Mouse (Mus musculus) T-helper 2 cell (primary cell): ENCODE measurements around the gene Scpep1.

ENCODE experiments used
- in situ Hi-C: fragments of 300-600 bp; cut with MboI, MseI; formaldehyde crosslinking; loops from one replicate; pipeline ENCODE4 v1.15.1; 2025; ENCODE audit warnings: high pct_unique_total_duplicates

Gene Scpep1

DNA sequence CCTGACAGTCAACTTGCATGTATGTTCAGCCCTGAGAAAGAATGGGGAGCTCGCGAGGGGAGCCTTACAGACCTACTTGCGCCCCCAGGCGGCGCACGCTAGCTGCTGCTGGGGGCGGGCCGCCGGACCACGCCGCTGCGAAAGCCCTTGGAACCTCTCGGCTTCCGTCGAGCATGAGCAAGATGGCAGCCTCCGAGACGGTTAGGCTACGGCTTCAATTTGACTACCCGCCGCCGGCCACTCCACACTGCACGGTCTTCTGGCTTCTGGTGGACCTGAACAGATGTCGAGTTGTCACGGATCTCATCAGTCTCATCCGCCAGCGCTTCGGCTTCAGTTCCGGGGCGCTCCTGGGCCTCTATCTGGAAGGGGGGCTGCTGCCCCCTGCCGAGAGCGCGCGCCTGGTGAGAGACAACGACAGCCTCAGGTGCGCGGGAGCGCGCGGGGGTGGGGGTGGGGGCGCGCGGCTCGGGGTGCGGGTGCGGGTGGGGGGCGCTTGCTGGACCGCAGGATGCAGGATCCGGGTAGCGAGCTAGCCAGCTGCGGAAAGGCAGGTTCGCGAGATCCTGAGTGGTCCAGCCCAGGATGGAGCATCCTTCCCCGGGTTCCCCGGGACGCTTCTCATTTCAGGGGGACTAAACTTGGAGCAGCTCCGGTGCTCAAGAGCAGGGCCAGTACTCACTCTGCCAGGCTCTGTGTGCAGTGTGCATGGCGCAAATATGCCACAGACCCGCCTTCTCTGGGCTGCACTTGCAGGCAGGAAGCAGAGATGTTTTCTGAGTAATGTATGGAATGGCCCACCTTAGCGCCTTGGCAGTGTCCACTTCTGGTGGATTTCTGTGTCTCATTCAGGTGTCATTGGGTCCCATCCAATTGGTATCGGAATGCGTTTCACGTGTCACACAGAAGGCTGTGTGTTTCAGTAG, 18.8 kb upstream of the Scpep1 start:
- in situ Hi-C loops = no loop called here

DNA sequence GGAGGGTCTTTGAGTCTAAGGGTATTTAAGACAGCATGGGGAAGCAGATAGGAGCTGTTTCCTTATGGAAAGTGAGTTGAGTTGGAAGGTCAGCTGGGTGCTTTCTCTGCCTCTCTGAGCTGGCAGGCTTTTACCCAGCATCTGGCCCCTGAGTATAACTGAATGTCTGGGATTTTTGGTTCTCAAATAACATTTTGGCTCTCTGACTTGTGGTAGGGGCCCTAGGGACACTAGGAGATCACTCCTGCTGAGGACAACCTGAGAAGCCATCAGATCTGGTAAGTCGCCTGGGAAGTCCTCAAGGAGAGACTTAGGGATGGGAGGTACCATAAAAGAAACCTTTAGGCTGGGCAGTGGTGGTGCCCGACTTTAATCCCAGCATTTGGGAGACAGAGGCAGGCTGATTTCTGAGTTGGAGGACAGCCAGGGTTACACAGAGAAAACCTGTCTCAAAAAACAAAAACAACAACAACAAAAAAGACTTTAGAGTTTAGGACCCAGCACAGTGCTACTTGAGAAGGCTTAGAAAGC, 15.0 kb upstream of the Scpep1 start, which contains the start of gene Coil:
Gene Coil, plus strand, starts transcription at position 51 of the 531 bp plus-strand sequence.
- in situ Hi-C loops = no loop called here

DNA sequence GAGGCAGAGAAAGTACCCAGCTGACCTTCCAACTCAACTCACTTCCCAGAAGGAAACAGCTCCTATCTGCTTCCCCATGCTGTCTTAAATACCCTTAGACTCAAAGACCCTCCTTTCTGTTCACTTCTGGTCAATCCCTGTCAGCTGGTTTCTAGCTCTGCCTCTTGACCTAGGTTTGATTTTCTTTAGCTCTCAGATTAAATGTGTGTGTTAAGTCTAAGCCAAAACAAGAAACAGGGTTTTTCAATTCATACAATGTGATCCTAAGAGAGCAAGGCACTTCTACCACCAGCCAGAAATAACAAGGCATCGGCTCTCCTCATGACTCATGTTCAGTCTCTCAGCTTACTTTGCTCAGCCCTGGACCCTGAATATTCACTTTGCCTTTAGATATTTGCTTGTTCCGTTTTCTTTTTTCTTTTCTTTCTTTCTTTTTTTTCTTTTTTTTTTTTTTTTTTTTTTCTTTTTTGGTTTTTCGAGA, 11.7 kb upstream of the Scpep1 start, which contains the start of gene Elobl:
Gene Elobl, minus strand, starts transcription at position 51 of the 481 bp plus-strand sequence.
- in situ Hi-C loops = no loop called here

DNA sequence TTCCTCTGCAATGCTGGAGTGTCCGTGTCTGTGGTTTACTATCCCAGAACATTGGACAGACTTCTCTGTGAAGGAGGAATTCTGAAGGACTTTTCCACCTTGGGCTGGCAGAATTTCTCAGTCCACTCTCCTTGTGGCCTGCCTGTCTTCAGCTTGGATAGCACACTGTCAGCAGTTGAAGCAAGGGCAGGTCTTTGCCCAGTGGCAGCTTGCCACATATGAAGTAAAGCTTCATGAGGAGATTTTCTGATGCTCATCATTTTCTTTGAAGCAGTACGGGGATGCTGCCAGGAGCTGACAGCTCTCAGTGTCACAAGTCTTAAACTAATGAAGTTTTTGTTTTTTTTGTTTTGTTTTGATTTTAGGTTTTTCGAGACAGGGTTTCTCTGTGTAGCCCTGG, 3.6 kb upstream of the Scpep1 start:
- in situ Hi-C loops = no loop called here

DNA sequence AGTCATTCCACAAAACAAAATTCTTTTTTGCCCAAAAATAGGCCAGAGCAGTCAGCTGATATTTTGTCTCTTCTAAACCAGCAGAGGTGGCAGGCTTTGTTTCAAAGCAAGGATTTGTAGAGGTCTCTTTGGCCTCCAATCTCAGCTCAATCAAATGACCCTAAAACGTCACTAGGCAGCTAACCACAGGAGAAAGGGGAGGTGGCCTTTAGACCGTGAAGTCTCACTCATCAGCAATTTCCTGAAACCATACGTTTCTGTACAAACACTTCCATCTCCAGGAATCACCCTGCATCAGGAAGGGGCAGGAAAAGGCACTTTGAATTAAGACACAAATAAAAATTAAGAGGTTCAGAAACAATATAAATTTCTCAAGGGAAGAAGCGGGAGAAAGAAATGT, 462 bp downstream of the Scpep1 start:
- in situ Hi-C loops = no loop called here

DNA sequence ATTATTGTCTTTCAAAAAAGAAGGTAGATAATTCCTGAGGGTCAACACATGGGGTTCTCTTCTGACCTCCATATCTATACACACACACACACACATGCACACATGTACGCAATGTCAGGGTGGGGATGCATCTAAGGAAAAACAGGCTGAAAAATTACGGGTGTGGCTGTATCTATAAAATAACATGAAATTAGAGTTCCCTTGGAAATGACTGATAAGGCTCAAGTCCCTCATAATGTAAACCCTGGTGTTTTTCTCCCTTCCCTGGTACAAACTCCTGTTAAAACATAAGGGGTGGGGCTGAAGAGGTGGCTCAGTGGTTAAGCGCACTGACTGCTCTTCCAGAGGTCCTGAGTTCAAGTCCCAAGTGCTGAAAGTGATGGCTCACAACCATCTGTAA, 1.7 kb downstream of the Scpep1 start:
- in situ Hi-C loops = no loop called here

DNA sequence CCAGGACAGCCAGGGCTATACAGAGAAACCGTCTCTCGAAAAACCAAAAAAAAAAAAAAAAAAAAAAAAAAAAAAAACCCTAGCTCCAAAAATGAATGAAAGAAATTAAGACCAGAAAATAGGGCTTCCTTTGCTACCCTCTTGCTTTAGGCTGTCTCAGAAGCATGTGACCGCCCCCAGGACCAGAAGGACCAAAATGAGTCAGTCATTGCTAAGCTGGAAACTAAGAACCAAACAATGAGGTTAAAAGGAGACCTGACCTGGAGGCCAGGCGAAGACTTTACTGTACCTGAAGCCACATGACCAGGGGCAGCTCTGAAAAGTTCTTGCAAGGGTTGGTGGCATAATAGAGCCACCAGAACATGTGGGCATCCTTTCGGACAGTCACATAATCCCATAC, 3.1 kb downstream of the Scpep1 start:
- in situ Hi-C loops = no loop called here

DNA sequence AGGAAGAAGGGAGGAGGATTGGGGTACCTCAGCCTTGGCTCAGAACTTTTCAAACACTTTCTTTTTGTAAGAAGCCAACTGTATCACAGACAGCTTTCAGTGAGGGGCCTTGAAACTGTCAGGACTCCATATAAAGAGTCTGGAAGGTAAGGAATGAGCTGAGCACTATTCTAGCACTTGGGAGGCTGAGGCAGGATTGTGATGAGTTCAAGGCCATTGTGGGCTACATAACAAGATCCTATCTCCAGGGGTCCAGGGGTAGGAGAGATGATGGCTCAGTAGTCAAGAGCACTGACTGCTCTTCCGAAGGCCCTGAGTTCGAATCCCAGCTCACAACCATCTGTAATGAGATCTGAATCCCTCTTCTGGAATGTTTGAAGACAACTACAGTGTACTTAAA, 3.7 kb downstream of the Scpep1 start:
- in situ Hi-C loops = no loop called here

DNA sequence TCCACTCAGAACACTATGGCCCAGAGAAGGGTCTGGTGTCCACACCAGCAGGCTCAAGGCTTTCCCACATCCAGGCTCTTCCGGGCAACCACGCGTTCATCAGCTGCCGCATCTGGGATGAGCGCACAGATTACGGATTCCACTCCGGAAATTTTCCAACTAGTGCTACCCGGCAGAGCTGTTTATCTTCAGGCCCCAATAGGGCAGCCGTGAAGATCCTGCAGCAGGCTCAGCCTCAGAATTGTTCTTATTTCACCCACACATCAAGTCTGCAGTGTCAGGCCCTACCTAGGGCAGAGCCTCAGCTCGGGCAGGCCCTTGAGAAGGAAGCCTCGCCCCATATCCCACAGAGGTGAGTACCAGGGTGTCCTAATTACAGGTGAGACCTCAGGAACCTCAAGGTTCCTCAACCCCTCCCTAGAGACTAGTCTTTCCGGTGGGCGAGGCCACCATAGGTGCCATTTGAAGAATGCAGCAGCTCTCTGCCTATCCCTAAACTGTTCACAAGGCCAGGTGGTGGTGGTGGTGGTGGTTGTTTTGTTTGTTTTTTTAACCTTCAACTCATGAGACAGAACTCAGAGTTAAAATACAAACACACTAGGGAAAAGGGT, 4.5 kb downstream of the Scpep1 start:
- in situ Hi-C loops = no loop called here

DNA sequence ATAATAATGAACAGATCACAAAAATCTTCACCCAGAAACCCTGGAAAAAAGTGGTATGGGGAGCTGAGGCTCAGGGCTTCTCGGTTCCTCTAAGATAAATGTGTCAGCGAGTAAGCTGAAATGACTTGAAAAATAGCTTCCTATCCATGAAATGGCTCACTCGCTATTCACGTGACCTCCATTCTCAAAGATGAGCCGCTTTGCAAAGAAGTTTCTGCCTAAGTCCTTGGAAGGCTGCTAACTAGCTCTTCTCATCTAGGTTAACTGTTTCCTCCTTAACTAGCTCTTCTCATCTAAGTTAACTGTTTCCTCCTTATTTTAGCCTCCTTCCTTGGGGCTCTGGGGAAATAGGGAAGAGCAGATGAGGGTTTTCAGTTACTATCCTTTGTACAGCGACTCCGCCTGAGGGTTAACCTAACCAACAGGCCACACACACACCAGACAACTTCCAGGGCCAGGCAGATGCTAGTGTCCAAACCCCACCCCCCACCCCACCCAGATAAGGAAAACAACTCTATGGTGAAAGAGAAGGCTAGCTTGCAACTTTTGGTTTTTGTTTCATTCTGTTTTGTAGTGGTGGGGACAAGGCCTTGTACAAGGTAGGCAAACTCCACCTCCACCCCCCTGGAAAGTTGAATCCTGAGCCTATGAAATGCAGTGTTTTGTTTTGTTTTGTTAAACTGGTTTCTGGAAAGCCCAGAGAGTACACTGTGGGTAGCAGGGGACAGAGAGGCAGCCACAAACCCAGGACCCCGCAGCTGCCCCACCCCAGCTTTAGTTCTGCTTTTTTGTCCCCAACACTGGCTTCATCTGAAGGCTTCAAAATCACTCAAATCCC, 5.2 kb downstream of the Scpep1 start:
- in situ Hi-C loops = no loop called here

DNA sequence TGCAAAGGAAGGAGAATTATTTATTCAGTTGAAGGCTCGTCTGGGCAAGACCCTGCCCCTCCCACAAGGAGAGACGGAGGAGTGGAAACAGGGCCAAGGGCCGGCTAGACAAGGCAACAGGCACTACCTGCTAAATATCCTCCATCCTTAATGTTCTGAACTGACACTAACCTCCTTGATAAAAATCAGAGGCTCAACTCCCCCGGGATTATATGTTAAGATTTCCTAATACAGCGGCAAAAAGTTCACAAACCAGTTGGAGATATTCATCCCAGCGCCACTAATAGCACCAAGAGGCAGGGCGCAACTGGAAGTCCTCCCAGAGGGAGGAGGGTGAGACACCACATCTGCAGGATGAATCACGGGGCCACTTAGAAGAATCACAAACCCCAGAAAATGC, 6.4 kb downstream of the Scpep1 start:
- in situ Hi-C loops = no loop called here

DNA sequence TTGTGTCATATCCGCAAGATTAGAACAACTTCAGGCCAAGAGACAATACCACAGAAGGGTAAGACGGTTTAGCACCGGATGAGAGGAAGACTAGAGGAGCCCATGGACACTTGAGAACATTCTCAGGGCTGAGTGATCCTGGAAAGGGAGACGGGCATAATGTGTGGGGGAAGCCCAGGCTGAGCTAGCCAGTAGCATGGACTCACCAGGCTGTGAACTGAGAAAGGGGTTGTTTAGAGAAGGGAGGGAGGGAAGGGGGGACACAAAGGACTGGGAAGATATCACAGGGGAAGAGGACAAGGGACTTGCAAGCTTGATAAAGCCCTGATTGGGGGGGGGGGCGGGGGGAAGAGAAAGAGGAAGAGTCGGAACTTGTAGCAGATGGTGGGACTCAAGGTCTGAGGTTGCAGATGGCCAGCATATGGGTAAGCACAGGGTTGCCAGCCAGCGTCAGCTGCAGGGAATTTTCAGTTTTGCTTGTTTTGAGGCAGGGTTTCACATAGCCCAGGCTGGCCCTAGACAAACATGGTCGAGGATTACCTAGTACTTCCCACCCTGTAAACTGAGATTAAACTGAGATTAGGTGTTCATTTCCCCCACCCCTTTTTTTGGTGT, 9.2 kb downstream of the Scpep1 start:
- in situ Hi-C loops = no loop called here

DNA sequence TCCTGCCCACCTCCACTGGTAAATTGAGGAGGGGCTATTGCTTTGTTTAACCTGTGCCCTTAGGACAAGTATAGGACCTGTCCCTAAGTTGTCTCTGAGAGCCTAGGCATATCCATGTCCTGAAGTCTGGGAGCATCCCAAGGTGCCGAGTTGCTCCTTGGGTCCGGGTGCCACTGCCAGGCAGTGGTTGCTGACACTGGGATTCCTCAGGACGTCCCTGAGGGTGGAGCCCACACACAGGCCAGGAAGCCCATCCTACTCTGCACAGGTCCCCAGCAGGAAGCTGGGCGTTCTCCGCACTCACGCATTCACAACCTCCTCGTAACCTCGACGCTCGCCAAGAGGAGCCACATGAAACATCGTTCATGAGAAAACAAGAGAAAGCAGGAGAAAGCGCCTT, 13.8 kb downstream of the Scpep1 start:
- in situ Hi-C loops = no loop called here

DNA sequence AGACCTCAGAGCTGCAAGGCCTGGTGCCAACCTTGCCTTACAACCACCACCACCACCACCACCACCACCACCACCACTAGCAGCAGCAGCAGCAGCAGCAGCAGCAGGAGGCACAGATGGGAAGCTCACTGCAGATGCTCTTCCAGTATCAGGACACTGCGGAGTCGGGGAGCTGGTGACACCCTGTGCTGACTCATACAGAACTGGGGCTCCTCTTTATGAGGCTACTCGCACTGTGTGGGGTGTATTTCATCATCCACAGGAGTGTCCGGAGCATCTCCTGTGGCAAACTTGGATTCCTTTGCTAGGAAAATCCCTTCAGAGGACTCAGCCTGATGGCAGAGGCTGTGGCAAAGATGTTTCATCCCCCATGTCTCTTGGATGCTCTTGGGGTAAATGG, 15.6 kb downstream of the Scpep1 start:
- in situ Hi-C loops = no loop called here

DNA sequence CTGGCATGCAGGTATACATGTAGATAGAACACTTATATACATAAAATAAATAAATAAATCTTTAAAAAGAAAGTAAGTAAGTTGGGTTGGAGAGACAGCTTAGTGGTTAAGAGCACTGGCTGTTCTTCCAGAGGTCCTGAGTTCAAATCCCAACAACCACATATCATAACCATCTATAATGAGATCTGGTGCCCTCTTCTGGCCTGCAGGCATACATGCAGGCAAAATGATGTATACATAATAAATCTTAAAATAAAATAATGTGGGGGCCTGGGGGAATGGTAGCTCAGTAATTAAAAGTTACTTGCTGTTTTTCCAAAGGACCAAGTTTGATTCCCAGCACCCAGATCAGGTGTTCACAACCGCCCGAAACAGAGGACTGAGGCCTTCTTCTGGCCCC, 16.5 kb downstream of the Scpep1 start:
- in situ Hi-C loops = no loop called here

DNA sequence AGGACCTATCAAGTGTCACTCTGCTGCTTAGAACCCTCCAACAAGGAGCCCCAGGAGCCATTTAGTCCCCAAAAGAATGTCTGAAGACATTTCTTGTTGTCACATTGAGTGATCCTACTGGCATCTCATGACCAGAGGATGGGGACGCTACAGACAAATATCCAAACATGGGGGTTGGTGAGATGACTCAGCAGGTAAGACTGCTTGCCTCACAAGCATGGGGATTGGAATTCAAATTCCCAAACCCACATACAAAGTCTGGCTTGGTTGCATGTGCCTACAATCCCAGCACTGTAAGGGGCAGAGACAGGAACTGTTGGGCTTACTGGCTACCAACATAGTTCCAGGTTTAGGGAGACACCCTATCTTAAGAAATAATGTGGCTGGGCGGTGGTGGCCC, 17.4 kb downstream of the Scpep1 start:
- in situ Hi-C loops = no loop called here

DNA sequence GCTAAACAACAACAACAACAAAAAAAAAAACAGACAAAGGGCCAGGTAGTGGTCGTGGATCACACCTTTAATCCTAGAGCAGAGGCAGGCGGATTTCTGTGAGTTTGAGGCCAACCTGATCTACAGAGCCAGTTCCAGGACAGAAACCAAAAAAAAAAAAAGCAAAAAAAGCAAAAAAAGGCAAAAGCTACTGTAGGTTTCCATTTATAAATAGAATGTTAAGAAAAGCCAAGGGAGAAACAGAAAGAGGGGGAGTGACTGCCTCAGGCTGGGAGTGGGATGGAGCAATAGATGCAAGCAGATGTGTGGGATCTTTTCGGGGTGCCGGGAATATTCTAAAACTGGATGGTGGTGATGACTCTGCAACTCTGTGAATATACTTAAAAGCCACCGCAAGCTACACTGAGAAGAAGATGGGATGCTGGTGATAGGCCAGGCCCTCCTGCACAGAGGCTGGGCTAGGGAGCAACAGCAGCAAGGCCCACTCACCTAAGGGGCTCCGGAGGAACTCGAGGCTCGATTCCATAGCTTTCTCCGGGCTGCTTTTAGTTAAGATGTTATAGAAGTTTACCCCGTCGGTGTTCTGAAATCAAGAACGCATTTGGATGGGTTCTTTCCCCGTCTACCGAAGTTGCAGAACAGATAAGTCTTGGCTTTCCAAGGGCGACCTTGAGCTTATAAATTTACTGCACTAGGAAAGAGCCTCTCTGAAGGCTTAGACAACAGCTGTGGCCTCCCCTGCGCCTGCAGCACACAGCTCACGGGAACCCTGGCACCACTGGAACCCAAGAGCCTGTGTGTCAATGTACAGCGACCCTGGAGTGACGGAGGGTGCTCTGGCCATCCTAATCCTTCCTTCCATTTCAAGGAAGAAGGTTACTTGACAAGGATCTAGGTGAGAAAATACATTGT, 20.9 kb downstream of the Scpep1 start:
- in situ Hi-C loops = no loop called here

DNA sequence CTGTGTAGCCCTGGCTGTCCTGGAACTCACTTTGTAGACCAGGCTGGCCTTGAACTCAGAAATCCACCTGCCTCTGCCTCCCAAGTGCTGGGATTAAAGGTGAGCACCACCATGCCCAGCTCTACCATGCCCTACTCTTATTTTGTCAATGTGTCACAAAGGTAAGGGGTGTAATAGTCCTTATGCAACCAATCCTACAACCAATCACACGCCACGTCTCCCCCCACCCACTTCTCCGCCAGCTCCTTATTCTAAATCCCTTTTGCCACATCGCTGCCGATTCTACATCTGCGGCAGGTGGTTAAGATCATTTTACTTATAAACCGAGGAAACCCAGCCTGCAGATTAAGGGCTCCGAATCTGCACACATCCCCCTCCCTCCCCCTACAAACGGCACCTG, 22.2 kb downstream of the Scpep1 start:
- in situ Hi-C loops = no loop called here

DNA sequence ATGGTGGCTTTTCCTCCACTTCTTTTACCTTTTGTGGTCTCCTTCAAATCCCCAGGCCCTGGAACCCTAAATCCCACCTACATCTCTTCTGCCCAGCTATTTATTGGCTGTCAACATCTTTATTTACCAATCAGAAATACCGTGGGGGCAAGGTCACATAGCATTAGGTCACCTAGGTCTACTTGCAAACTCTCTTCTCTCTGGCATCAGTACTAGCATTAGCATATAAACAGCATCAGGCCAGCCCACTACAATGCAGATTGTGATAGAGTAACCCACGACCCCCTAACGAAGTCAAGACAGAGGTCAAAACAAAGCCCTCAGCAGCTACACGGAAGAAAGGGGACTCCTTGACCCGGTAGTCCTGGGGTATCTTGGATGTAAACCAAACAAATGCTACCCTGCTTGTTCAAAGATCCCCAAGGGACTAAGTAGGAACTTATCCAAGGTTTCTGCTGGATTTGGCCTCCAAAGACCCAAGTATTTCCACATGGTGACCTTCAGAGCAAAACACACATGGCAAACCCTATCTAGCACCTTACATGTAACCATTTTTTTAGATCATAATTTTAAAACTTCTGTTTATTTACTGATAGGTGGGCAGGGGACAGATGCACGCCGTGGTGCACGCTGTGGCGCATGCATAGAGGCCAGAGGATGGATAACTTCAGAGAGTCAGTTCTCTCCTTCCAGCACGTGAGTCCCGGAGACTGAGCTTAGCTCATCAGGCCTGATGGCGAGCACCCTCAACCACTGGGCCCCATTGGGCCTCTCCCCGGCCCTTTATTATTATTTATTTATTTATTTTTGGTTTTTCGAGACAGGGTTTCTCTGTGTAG, 23.4 kb downstream of the Scpep1 start:
- in situ Hi-C loops = no loop called here
